Mouse (Mus musculus) spleen, adult 18-20 months (tissue): ENCODE data around the gene Rab11fip3.
"Not testable (repeated sequence)": the region's sequence is repeated elsewhere in the genome, so short reads cannot be mapped to it uniquely, and the experiment has no call there.

ENCODE experiments used
- DNase-seq, 2 experiments: peaks; one replicate each; pipeline ENCODE4 v3.0.0; 2022; ENCODE audit warnings: mixed read lengths in 2 of 2

The Rab11fip3 gene

GRCm38 (mm10) chr17:26068831-26069739 is at the start of gene Rab11fip3:
Gene Rab11fip3 (minus strand): TSS chr17:26069555.
- DNase-seq = peak; percentile 64 to 79

- DNase-seq = no peak
Measured at GRCm38 (mm10) chr17:26116503-26117258, 47.3 kb upstream of the Rab11fip3 start.

GRCm38 (mm10) chr17:26115956-26116487 is 46.7 kb upstream of the Rab11fip3 start:
- DNase-seq = no peak

GRCm38 (mm10) chr17:26115205-26115898 is 46.0 kb upstream of the Rab11fip3 start:
- no peak for DNase-seq

- not testable (repeated sequence) for DNase-seq
Measured at GRCm38 (mm10) chr17:26114461-26114860, 45.1 kb upstream of the Rab11fip3 start.

GRCm38 (mm10) chr17:26114061-26114460 is 44.7 kb upstream of the Rab11fip3 start:
- no peak for DNase-seq

- DNase-seq = peak; percentile 69 to 80
Measured at GRCm38 (mm10) chr17:26113181-26113948, 44.0 kb upstream of the Rab11fip3 start, which contains the start of gene Tmem8. Gene Tmem8 (plus strand): TSS chr17:26113299.

- no peak for DNase-seq
Measured at GRCm38 (mm10) chr17:26112751-26113150, 43.4 kb upstream of the Rab11fip3 start.

- no peak for DNase-seq
Measured at GRCm38 (mm10) chr17:26111722-26112121, 42.4 kb upstream of the Rab11fip3 start.

- no peak for DNase-seq
Measured at GRCm38 (mm10) chr17:26111024-26111423, 41.7 kb upstream of the Rab11fip3 start.

GRCm38 (mm10) chr17:26110156-26110555 is 40.8 kb upstream of the Rab11fip3 start:
- no peak for DNase-seq

- no peak for DNase-seq
Measured at GRCm38 (mm10) chr17:26105619-26106018, 36.3 kb upstream of the Rab11fip3 start.

- DNase-seq = no peak
Measured at GRCm38 (mm10) chr17:26101478-26101877, 32.1 kb upstream of the Rab11fip3 start.

- DNase-seq = no peak
Measured at GRCm38 (mm10) chr17:26100166-26100565, 30.8 kb upstream of the Rab11fip3 start.

GRCm38 (mm10) chr17:26099316-26099715 is 30.0 kb upstream of the Rab11fip3 start:
- DNase-seq = not testable (repeated sequence)

- DNase-seq = no peak
Measured at GRCm38 (mm10) chr17:26098461-26098860, 29.1 kb upstream of the Rab11fip3 start.

GRCm38 (mm10) chr17:26095121-26095740 is 25.9 kb upstream of the Rab11fip3 start, which contains the start of gene Nme4:
Gene Nme4 (minus strand): TSS chr17:26095602.
- DNase-seq = peak in 1 of 2 experiments; percentile 53

GRCm38 (mm10) chr17:26094531-26095110 is 25.3 kb upstream of the Rab11fip3 start:
- DNase-seq = no peak

GRCm38 (mm10) chr17:26089905-26090632 is 20.7 kb upstream of the Rab11fip3 start, which contains the start of gene Decr2:
Gene Decr2 (minus strand): TSS chr17:26090337.
- peak; percentile 60 to 78 for DNase-seq

GRCm38 (mm10) chr17:26087059-26087564 is 17.8 kb upstream of the Rab11fip3 start:
- DNase-seq = no peak
